Mouse (Mus musculus) left cerebral cortex, adult 11 months (tissue): ENCODE data around the gene Usf2.

Experiments
- DNase-seq: peaks from one replicate; pipeline ENCODE4 v3.0.0; 2022; ENCODE audit warnings: low spot score

Usf2 gene

GRCm38 (mm10) chr7:30917219-30917618 is 39.4 kb downstream of the Usf2 start:
- DNase-seq: no peak

GRCm38 (mm10) chr7:30916713-30917112 is 39.9 kb downstream of the Usf2 start:
- peak; percentile 40 for DNase-seq

GRCm38 (mm10) chr7:30914732-30915131 is 41.9 kb downstream of the Usf2 start, which contains the start of gene Mag:
Gene Mag (minus strand): TSS chr7:30914873.
- DNase-seq: peak; percentile 39

GRCm38 (mm10) chr7:30909773-30910172 is 46.8 kb downstream of the Usf2 start:
- DNase-seq: no peak

GRCm38 (mm10) chr7:30908992-30909431 is 47.6 kb downstream of the Usf2 start:
- no peak for DNase-seq

- DNase-seq: no peak
These were observed 48.2 kb downstream of the Usf2 start for GRCm38 (mm10) chr7:30908277-30908991.

GRCm38 (mm10) chr7:30904042-30904441 is 52.6 kb downstream of the Usf2 start:
- no peak for DNase-seq
